Mouse (Mus musculus): ENCODE data around the gene Slc19a2. TPM values are rescaled to one million over a fixed set of nuclear protein-coding genes. Genes with fewer than 3 reads are reported as not detected.
A peak's percentile ranks its signal among the peaks of the same experiment; 100 is the strongest.

Slc19a2 gene
- total RNA-seq, 2 experiments from 2014 or later, result 17.4 to 25.5 TPM

DNA sequence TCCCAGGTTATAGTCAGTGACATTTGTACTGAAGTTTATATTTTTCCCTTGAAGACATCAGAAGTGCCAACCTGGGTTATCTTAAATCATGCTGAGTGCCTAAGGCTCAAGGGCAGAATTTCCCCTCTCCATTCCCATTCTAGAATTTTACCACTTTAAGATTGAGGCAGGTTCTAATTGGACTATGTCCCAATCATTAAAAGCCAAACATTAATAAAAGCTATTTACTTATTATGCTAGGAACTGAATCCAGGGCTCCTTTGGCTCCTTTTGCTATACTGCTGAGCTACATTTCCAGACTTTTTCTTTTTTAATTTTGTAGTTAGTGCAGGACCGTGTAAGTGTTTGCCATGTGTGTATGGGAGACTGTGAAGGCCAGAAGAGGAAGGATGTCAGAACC is 2.6 kb downstream of the Slc19a2 start:
- no peak for DNase-seq

DNA sequence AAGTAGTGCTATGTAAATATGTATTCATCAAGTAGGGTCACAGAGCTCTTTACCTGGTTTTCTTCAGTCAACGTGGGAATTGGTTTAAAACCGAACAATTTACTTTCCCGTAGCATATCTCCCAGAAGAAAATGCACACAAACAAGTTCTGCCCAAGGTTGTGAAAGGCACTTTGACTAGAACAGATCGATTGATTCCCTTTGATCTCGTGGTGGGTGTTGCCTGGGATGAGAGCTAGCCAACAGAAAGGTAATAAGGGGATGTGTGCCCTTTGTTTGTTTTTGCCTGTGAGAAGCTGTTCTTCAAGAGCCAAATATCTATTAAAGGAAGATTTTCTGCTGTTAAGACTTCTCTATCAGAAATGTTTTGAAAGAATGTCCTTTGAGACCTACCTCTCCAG is 3.7 kb downstream of the Slc19a2 start:
- no peak for DNase-seq

DNA sequence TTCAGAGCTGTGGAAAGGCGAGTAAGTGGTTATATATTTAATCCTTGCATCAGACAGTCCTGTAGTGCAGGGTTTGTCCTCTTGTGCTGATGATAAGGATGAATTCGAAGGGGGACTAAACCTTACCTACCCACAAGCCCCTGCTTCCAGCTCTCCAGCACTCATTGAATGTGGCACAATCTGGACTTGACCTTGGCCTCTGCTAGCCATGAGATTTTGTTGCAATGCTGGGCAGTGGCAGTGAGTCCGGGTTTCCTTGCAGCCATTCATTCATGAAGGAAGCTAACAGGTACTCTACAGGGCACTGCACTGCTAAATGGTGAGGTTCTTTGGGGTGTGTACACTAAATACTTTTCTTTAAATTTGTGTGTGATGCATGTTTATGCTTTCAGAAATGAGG is 6.0 kb downstream of the Slc19a2 start:
- DNase-seq, result peak; percentile 37 to 53

DNA sequence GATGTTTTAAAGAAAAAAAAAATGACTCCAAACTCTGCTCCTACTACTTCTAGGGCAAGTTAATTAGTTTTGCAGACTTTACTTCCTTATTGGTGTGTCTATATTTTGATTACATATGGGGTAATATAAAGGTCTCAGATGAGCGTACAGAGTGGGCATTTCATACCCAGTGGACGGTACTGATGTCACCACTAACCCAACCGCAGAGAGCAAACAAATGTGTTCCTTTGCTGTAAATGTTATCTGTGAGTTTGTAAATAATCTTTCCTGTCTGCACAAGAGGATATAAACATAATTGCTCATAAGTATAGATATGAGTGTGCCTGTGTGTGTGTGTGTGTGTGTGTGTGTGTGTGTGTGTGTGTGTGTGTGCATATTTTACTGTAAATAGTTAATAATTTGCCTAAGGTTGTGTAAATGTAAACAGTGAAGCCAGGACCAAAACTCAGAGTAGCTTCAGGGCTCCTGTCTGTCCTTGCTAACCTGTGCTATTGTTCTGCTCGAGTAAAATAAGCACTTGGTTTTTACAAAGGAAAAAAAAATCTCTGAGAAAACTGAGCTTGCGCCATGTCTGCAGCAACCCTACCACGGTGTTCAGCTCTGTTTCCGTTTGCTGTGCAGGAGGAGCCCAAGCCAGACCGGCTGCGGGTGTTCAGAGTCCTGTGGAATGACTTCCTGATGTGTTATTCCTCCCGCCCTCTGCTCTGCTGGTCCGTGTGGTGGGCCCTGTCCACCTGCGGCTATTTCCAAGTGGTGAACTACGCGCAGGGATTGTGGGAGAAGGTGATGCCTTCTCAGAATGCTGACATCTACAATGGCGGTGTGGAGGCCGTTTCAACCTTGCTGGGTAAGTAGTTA is 11.6 kb downstream of the Slc19a2 start:
- no peak for DNase-seq

DNA sequence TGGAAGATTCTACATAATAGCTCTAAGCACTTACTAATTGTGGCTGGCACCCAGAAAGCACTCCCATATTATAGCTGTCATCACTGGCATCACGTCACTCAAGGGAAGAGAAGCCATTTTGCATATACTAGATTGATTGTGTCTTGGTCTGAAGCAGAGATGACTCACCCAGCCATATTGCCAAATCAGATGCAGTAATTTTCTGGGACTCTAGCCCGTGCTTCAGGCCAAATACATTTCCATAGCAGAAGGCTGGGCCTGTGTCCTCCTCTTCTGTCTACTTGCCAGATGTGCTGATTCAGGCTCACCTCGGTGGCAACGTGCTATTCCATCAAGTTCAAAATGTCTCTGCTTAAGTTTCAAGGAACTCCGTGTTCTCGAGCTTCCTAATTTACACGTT is 12.7 kb downstream of the Slc19a2 start:
- DNase-seq, result peak; percentile 68 to 71

DNA sequence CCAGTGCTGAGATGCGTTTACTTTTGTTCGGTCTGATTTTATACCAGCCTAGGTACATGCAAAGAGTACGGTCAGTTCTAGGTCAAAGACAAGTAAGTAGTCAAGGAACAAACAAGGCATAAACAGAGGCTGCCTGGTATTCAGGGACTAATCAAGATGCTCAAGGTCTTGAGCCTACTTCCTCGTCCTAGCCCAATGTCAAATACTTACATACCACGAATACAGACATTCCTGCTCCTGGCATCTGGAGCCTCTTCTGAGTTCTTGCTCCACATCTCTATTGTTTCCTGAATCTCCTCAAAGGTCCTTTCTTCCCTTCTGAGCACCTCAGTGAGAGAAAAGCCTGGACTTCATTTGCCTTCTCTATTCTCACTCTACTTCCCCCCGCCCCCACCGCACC is 22.1 kb downstream of the Slc19a2 start:
- DNase-seq, result no peak

DNA sequence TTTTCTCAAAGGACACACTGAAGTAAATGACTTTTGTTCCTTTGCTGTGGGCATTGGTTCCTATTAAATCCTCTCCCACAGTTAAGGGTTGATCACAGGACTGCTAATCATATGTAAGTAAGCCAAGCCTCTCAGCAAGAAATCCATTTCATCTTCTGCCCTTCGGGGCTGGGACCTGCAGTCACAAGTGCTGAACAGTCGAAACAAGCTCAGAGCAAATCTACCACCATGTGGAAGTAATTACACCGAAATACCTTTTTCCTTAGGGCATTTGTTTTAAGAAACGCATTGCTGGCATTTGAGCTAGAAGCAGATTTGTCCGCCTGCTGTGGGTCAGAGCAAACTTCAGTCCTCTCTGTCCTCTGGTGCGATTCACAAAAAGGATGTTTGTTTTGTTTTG is 24.8 kb downstream of the Slc19a2 start:
- no peak for DNase-seq

DNA sequence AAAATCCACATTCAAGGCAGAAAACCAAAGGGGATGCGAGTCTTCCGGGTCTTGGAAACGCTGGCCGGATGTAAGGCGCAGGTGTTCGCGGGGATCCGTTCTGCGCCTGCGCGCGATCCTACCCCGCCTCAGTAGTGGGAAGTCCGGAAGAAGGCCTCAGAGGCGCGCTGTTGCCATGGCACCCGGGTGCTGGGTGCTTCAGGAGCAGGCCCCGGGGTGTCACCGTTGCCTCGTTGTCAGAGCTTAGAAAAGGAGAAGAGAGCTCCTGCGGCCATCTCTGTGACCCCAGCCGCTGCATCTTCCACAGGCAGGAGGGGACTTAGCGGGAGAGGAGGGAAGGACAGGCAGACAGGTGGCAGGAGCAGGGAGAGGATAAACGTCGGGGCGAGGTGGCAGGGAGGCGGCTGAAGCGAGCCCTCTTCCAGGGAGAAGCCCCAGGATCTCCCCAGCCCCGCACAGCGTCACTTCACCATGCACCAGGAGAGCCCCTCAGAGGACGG is 26.7 kb downstream of the Slc19a2 start, which contains the start of gene Ccdc181:
TSS of gene Ccdc181 (plus strand) at position 131 of the 500 bp plus-strand sequence.
- peak; percentile 97 to 98 for DNase-seq

DNA sequence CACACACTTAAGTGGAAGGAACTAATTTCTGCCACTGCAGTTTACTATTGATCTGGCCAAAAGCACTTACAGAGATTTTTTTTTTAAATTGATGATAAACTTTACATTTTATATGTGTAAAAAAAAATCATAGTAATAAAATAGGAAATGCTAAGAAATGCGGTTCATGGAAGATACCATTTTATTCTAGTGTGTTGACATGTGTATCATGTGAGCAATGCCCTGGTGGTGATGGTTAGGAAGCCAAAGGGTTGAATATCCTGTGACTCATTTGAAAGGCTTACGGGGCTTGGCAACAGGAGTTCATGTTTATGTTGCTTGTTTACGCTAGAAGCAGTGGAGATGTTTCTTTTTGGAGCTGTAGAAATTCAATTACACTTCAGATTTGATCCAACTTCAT is 27.7 kb downstream of the Slc19a2 start:
- DNase-seq, result no peak

DNA sequence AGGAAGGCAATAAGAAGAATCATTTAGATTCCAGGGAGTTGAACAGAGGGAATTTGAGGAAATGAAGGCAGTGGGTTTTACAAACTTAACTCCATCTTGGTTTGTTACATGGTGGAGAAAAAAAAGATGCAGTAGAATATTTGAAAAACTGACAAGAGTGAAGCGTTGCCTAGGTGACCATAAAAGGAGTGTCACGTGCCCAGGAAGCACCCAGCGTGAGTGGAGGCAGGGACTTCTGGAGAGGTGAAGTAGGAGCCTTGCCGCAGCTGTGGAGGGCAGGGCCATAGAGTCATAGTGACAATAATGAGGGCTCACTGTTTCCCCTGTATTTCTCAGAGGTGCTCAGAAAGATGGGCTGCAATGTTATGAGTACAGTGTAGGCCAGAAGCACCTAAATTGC is 30.5 kb downstream of the Slc19a2 start:
- no peak for DNase-seq

DNA sequence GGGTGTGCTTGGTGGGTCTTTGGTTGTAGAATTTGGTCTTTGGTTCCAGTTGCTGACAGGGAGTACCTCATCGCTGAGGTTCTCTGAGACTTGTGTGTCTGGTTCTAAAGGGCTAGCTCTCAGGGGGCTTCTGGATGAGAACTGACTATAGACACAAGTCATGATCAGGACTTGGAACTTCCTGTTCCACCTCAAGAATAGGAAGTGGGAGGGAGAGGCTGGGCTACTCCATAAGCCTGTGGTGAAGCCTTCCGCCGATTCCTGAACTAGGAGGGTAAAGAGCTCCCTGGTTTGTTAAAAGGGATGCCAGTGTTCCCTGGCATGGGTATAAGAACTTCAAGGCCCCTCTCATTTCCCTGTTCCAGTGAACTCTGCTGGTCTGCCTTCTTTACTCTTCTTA is 35.2 kb downstream of the Slc19a2 start:
- no peak for DNase-seq

DNA sequence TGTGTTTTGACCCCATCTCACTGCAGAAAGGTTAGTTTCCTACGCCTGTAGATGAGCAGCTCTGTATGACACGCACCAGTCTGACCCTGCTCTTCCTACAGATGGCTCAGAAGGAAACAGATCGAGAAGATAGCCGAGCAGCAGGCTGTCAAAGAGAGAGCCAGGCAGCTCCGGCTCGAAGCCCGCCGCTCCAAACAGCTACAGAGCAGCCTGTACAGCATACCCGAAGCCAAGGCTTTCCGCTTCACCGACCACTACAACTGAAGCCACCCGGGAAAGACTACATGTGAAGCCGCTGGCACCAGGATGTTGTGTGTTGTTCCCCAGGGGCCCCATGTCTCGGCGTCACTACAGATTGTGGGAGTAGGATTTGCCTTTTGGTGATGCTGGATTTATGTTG is 38.6 kb downstream of the Slc19a2 start:
- DNase-seq, result no peak

DNA sequence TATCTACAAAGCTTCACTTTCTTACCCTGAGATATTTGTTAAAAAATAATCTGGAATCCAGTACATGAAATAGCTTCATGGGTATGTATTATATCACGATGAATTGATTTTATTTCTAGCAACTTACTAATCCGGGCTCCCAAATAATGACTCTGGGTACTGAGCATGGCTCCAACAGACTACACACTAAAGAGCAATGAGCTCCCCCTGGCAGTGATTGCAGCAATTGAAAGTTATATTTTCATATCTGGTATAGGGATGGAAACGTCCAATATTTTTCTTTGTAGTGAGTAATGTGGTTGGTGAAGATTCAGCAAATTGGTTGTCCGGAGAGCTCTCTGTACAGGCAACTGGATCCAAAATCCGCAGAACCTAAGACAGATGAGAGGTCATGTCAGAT is 43.2 kb downstream of the Slc19a2 start:
- peak in 1 of 2 experiments; percentile 12 for DNase-seq

DNA sequence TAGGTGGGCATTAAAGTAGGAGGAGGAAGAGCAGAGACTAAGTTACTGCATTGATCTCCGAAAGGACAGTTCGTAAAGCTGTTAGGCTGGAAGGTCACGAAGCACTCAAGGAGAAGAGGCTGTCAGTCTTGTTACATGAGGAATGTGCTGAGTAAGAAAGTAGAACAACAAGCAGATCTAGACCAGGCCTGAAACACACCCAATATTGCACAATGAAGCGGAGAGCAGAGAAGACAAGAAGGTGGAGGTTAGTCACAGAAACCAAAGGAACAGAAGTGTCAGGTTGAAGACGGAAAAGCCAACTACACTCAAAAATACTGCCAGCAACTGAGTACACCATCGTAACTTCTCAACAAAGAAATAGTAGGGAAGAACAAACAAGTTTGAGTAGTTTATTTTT is 45.2 kb downstream of the Slc19a2 start:
- DNase-seq, result no peak

DNA sequence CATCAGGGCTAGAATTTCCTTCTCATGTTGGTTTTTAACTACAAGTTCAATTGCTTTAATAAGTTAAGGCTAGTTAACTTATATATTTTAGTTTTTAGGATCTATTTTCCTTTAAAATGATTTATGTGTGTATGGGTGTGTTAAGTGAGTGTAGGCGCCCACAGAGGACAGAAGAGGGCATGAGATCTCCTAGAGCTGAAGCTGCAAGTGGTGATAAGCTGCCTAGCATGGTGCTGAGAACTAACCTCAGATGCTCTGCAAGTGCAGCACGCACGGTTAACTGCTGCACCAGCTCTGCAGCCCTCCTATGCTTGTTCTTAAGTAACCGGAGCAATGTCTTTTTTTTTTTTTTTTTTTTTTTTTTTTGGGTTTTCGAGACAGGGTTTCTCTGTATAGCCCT is 47.6 kb downstream of the Slc19a2 start:
- DNase-seq, result no peak

DNA sequence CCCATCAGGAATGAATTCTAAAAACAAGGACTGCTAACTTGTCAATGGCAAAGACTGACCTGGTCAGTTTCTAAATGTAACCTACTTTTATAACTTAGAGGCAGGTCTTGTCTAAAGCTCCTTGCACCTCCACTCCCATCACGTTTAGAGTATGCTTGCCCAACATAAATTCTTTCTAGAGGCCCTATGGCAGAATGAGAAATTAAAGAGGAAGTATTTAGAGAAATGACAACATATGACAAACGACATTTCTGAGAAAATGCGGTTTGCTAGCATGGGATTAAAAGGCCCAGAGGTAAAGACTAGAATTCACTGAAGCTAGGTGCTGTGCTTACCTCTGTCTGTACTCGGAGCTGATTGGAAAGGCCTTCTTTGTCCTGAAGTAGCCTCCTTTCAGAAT is 53.1 kb downstream of the Slc19a2 start:
- DNase-seq, result no peak

DNA sequence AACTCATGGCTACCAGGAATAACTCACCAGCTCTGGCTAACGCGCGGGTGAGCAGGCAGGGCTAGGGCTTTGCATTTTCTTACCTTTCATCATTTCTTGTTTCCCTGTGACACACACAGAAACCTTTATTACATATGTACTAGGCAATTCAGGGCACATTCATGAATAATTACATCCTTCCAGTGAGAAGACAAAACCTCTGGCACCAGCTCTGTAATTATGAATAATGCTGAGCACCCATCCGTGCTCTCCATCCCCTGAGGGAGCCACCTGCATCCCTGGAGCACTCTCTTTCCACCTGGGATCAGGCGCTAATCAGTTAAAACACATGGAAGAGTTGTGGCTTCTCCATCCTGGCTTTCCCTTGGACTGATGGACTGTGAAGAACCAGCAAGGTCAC is 55.0 kb downstream of the Slc19a2 start, which contains the start of gene Nme7:
TSS of gene Nme7 (plus strand) at position 301 of the 400 bp plus-strand sequence.
- DNase-seq, result no peak

DNA sequence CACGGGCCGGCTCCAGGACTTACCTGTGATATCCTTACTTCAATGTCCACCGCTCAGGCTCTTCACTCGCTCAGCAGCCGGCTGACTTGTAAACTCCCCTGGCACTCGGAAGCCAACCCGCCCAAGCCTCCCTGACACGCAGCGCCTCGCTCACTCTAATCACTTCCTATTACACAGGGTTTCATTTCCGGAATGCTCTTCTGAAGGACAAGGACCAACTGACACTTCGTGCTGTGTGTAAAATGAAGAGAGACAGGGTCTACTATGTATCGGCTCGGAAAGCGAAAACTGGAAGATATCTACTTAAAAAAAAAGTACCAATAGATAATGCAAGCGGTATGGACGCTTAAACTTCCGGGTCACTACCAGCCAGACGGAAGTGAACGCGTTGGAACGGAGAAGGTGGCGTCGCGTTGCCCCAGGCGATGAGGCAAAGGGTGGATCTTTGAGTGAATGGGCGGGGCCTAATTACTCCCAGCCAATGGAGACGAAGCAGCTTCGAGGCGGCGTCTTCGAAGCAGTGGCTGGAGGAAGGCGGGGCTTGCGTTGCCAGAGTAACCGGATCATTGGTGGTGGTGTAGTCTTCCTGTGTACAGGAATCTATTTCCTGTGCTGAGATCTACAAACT is 58.4 kb downstream of the Slc19a2 start, which contains the start of gene Blzf1:
TSS of gene Blzf1 (minus strand) at position 366 of the 628 bp plus-strand sequence.
- peak; percentile 98 for DNase-seq

DNA sequence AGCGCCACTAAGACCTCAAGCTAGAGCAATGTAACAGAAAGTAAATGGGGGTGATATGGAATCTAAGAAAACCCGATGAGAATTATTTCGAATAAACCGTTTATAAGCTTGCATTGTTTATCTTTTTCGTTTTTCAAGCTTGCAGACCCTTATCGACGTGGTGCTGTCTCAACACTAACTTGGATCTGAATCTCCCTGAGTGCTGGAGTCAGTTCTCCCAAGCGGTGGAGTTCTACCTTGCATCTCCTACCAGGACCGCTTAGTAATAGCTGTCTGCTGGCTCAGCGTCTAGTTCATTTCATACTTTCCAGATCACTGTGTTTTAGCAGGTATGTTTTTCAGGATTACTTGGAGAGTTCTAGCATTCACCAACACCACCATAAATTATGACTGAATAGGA is 59.1 kb downstream of the Slc19a2 start:
- DNase-seq, result no peak

DNA sequence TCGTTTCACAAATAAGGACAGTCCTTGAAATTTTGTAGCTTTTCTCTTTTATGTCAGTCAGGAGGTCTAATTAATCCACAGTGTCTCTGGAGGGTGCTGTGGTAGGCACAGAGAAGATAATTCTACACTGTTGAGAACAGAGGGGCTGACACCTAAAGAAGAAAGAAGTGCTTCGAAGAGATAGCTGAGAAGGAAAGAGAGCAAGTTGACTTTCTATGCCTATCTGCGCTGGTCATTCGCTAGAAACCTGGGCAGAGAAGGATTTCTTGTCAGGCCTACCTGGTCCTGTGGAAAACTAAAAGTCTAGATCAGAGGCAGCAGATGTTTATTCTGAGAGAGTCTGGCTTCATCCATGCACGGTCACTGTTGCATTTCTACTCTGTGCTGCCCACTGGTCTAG is 65.2 kb downstream of the Slc19a2 start:
- DNase-seq, result no peak
